Mouse (Mus musculus) bone marrow, adult 2 months (tissue): ENCODE results near the gene Vps26c. TPM values are rescaled to one million over a fixed set of nuclear protein-coding genes. Genes with fewer than 3 reads are reported as not detected.

Source experiments
- H3K27ac ChIP-seq: fragments of 200-500 bp; 2 replicates; pipeline ENCODE4 v1.5.1; 2012; ENCODE audit warnings: low read depth, mild to moderate bottlenecking, control low read depth, inconsistent platforms, low read length; ENCODE audit not compliant: control insufficient read depth, poor library complexity, insufficient read depth
- H3K4me1 ChIP-seq: fragments of 200-500 bp; 2 replicates; pipeline ENCODE4 v1.6.1; 2011; ENCODE audit warnings: low read length; ENCODE audit not compliant: control insufficient read depth, insufficient read depth
- H3K4me3 ChIP-seq: fragments of 200-500 bp; replicated peaks from 2 replicates; pipeline ENCODE3; 2011; ENCODE audit warnings: mild to moderate bottlenecking, low read depth, low read length, control low read depth; ENCODE audit not compliant: control insufficient read depth
- CTCF ChIP-seq: fragments of 200-500 bp; IDR thresholded peaks from 2 replicates; pipeline ENCODE4 v1.5.1; 2011; ENCODE audit warnings: low read length, control low read depth; ENCODE audit not compliant: control insufficient read depth, insufficient read depth
- POLR2A ChIP-seq: fragments of 200-500 bp; IDR thresholded peaks from 2 replicates; pipeline ENCODE4 v1.6.1; 2011; ENCODE audit warnings: low read depth, mild to moderate bottlenecking, control low read depth, low read length, borderline replicate concordance; ENCODE audit not compliant: control insufficient read depth
- WGBS: fragments of 180-500 bp; shearing (Covaris S2); methylation state at CpG from one replicate; pipeline ENCODE4 v1.1.7; 2018; 5-methylcytosine and 5-hydroxymethylcytosine counted together
- polyA plus RNA-seq: library from polyadenylated mRNA; stranded (reverse); fragments of >200 nt; gene quantifications from 2 replicates; pipeline ENCODE4 v1.2.4, GENCODE M21; 2011; ENCODE audit warnings: low replicate concordance; ENCODE audit not compliant: missing spikeins, insufficient read depth, insufficient read length

The Vps26c gene
- 11.4 and 11.6 TPM in 2 replicates for polyA plus RNA-seq

DNA sequence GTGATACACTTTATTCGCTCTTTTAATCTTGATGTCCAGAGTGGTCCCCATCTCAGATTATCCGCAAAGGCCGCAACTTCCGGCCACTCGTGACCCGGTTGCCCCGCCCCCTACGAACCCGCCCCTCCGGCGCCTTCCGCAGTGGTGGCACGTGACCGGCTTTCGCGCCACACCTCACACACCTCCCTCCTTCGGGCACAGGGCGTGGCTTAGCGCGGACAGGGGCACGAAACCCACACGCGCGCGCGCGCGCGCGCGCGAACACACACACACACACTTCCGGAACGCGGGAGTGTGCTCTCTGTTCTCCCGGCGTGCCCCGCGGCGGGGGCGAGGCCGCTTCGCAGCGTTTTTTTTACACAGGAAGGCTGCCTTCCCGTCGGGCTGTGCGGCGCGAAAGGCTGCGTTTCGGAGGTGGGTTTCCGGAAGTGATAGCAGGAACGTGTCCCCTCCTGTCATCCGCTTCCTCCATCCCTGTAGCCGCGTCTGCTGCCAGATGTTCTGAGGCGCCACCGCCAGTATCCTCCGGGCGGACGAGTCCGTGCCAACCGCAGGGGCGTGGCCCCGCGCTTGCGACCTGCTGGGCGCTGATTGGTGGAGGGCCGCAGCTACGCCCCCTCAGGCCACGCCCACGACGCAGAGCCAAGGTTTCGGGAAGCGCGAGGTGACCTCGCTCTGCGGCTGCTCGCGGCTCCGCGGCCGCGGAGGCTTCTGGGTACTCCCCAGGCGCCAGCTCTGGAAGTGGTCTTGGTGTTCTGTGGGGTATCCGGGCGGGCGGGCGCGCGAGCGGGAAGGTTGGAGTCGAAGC is at the start of gene Vps26c:
Vps26c (minus strand) TSS at position 487 of the 808 bp plus-strand sequence.
- peaks cover 2% of the 10 kb centered on the region for H3K4me1 ChIP-seq
- peak within 1 kb of the TSS; percentile 99 for H3K27ac ChIP-seq
- TF ChIP-seq POLR2A (peak; percentile 71; the same call in 1 of the 2 replicates), CTCF (peak; percentile 5; the same call in 1 of the 2 replicates)
- H3K4me3 ChIP-seq, result peak within 1 kb of the TSS; percentile 98
- WGBS, result under 1% methylated on average over 93 of the region's 93 CpGs

DNA sequence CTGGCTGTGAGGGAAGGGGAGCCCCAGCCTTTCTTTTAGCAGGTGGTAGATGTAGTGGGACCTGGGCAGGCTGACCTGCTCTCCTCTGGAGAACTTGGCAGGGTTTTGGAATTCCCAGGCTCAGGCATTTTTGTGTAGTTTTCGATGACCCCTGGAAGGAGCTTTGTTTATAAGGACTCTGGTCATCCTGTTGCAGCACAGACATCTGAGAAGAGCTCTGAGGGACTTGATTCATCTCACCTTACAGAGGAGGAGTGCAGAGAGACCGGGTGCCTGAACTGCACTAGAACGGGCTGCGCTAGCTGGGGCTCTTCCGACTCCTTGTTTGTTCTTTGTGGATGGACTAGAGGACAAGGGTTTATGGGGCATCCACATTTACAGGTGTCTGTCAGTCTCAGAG is 49.1 kb upstream of the Vps26c start:
- WGBS, result 90% methylated on average over 5 of the region's 5 CpGs
- no peak overlapping the region for H3K27ac ChIP-seq
- H3K4me1 ChIP-seq, result peaks cover 9% of the 10 kb centered on the region; the same call in 1 of the 2 replicates
- no peak for TF ChIP-seq POLR2A
- TF ChIP-seq CTCF, result no peak
- no peak overlapping the region for H3K4me3 ChIP-seq

DNA sequence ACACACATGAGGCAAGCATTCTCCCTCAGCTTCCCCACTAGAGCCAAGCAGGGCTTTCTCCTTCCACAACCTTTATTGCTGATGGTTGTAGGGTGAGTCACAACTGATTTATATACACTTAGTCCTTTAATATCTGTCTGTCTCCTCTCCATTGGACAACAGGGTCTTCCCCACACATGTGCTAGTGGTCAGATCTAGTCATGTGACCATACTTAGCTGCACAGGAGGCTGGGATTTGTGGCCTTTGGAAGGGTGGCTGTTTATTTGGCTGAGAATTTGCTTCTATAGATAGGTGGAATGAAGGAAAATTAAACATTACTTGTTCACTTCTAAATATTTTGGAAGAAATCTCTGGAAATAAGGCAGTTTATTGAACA is 48.1 kb upstream of the Vps26c start:
- H3K27ac ChIP-seq, result no peak overlapping the region
- H3K4me1 ChIP-seq, result peaks cover 8% of the 10 kb centered on the region; the same call in 1 of the 2 replicates
- H3K4me3 ChIP-seq, result no peak overlapping the region
- TF ChIP-seq CTCF (no peak), POLR2A (no peak)

DNA sequence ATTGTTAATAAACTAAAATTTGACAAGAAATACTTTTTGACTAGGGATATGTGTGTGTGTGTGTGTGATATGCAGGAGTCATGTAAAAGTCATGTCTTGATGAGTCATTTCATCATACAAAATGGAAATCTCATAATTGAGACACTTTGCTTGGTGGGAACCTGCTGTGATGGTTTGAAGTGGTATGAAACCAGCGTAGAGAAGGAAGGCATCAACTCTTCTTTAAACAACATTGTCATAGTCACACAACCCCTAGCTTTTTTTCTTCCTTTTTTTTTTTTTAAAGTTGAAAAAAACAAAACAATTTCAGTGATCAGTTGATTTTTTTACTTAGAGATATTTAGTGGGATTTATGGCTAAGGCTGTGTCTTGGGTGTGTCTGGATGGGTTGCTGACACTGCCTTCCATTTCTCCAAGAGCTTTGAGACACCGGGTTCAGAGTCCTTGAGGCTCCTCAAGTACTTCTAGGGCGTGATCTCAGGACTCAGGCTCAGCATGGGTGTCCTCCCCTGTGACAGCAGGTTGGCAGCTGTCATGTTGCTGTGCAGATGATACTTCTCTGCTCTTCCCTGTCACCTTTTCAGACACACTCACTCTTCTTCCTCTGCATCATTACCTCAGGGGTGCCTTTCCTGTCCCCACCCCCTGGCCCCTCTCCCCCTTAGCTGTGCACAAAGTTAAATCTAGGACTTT is 47.5 kb upstream of the Vps26c start:
- WGBS, result 64% methylated on average over 3 of the region's 3 CpGs
- Histone ChIP-seq H3K4me3 (no peak overlapping the region), H3K27ac (no peak overlapping the region), H3K4me1 (peaks cover 7% of the 10 kb centered on the region; the same call in 1 of the 2 replicates)
- TF ChIP-seq CTCF (no peak), POLR2A (no peak)

DNA sequence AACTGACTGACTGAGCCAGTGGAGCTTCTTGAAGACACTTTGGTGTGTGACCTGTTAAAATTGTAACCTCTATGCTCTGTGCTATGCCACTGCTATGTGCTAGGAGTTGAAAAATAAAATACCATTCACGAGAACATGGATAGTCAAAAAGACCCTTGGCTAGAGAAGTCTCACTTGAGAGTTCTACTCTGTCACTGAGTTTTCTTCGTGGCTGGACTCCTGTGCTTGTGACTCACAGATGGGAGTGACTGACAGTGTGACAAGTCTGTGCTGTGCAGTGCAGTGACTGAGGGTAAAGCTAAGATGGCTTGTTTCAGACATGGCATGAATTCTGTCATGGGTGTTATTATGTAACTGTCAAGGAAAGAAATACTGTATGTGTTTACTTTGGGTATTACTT is 45.8 kb upstream of the Vps26c start:
- TF ChIP-seq CTCF (no peak), POLR2A (no peak)
- Histone ChIP-seq H3K27ac (no peak overlapping the region), H3K4me3 (peak overlapping the region; percentile 18), H3K4me1 (peaks cover 4% of the 10 kb centered on the region; the same call in 1 of the 2 replicates)
- WGBS, result 21% methylated on average over 2 of the region's 2 CpGs

DNA sequence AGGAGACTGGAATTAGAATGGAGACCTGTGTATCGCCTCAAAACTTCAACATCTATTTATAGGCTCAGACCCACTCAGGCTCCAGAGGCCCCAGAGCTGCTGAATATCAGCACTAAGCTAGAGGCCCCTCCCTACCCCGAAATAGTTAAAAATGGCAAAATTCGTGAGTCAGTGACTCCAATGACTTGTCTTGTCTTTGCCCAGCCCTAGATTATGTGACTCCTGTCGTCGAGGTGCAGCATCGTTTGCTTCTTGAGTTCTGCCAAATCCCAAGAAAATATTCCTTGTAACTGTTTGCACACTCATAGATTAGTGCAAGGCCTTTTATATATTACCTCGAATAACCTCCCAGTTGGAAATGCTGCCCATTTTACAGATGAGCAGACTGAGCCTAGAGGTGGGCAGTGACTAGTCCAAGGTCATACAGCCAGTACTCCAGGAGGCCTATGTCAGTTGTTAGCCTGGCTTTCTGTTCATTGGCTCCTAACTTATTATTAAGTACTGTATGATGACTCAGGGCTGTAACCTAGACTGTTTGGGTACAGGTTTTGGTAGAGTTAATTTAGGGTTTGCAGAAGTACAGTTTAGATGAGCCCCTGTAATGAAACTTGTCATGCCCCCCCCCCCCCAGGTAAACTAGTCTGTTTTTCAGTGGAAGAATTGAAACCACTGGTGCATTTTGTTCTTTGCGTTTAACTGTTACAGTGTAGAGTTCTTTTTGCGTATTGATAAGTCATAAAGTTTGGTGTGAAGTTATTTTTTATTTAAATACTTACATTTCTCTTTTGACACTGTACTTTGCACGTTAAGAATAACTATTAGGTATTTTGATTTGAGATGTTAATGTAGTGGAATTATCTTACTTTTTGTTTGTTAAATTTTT is 44.7 kb upstream of the Vps26c start:
- Histone ChIP-seq H3K4me3 (peak overlapping the region; percentile 97), H3K27ac (peak overlapping the region; percentile 100), H3K4me1 (peaks cover 3% of the 10 kb centered on the region; the same call in 1 of the 2 replicates)
- TF ChIP-seq CTCF, result no peak
- no peak for TF ChIP-seq POLR2A
- WGBS, result 19% methylated on average over 10 of the region's 10 CpGs

DNA sequence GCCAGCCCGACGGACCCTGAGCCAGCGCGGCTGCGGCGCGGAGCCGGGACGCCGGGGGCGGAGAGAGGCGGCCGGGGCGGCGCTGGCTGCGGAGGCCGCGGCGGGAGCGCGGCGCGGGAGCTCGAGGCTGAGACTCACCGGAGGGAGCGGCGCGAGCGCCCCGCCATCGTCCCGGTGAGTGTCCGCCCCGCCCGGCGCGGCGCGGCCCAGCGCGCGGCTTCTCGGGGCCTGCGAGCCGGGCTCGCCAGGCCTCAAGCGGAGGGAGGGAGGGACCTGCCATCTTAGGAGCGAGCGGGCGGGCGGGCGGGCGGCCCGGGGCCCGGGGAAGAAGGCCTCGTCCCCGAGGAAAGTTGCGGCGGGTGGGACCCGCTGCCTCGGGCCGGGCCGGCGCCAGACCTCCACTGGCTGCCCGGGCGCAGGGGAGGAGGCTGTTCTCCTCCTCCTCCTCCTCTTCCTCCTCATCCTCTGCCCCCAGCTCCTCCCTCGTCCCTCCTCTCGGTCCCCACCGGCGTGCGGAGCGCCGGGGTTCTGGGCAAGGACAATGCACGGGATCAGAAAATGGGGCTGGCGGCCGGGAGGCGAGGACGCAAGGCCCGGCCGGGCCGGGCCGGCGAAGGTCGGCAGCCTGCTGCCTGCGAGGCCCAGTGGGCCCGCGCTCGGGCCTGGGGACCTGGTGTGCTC is 43.9 kb upstream of the Vps26c start:
- TF ChIP-seq POLR2A (peak; percentile 57; the same call in 1 of the 2 replicates), CTCF (no peak)
- peaks cover 3% of the 10 kb centered on the region; the same call in 1 of the 2 replicates for H3K4me1 ChIP-seq
- H3K27ac ChIP-seq, result peak overlapping the region; percentile 100
- 2% methylated on average over 74 of the region's 88 CpGs for WGBS
- peak overlapping the region; percentile 97 for H3K4me3 ChIP-seq
